Mouse (Mus musculus) megakaryocyte, embryonic 14.5 days (primary cell): ENCODE measurements around the gene Rab31.

Source experiments
- FLI1 ChIP-seq: IDR thresholded peaks from 2 replicates; pipeline ENCODE4 v1.6.1; 2012; ENCODE audit warnings: low read length, inconsistent platforms, mixed read lengths
- GATA1 ChIP-seq: IDR thresholded peaks from 3 replicates; pipeline ENCODE4 v1.6.1; 2012; ENCODE audit warnings: mixed read lengths, low read length, inconsistent platforms, borderline replicate concordance

DNA sequence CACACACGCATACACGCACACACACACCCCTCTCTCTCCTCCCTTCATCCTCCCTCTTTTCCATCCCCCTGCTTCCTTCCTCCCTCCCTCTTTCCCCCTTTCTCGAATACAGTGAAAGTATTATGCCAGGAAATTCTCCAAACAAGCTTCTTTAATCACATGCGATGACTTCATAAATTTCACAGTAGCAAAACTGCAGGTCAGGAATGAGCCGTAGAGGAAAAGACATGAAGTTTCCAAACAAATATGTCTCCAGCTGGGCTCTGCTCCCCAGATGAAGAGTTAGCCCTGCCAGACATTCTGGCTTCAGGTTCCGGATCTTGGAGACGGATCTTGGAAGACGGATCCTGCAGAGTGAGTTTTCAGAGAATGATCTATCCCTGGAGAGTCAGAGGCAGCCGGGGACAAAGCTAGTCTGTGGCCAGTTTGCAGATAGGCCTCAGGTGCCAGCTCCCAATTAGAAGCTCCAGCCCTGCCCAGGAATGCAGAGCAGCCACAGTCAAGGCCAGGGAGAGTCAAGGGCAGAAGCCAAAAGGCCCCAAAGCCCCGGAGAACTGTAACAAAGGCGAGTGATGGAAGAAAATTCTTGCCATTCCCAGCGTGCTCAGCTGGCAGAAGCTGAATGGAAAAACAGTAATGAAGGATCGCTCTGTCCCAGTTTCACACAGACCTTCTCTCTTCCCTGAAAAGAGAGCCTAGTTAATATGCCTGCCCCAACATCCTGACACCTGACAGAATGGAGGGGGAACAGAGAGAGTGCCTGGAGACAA, 70.6 kb downstream of the Rab31 start:
- TF ChIP-seq GATA1 (no peak), FLI1 (no peak)
